Mouse (Mus musculus) thymus, postnatal 4 days (tissue): ENCODE results near the gene Gfm2.

Experiments used
- DNase-seq: peaks from one replicate; pipeline ENCODE4 v3.0.0; 2021

Gfm2 gene

DNA sequence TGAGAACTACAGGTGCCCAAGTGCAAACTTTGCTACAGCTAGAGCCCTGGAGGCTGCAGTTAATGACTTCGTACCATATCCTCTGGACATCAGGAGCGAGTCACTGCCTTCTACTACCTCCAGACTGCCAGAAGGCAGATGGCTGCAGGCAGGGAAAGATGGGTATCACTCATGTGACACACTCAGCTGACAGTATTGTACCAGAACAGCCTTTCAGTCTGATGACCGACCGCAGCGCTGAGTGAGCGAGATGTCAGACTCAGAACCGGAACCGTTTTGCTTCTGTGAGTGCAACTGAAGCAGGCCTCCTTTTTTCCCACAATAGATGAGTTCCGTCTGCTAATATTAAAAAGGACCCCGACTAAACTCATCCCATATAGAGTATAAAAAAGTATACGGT is 54.9 kb downstream of the Gfm2 start:
- no peak for DNase-seq

DNA sequence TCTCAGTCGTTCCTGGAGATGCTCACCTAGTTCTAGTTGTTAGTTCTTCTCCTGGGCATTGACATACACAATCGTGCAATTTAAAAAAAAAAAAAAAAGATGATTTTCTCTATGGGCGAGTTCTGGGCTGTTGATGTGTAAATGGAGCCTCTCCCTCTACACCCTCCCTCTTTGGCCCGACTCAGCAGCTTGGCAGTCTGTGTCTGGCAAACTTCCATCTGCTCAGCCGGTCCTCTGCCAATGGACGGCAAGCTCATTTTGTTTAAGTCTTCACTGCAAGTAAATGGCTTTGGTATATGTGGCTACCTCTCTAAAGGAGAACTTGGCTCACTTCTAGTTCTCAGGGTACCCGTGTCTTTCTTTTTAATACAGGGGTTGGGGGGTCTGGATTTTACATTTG is 55.7 kb downstream of the Gfm2 start:
- DNase-seq: no peak

- DNase-seq: no peak
These were observed 58.6 kb downstream of the Gfm2 start for GRCm38 (mm10) chr13:97196186-97196924.

DNA sequence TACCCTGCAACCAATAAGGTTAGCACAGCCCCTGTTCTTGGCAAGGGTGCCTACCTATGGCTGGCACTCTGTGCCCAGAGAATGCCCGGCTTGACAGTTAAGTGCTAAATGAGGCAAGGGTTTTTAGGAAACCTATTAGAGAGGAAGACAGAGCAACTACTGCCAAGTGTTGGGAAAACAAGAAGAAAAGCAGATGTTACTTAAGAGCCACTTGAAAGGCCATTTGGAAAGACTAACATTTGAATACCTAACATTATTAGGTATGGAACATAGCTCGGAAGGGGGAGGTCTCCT is 59.1 kb downstream of the Gfm2 start:
- no peak for DNase-seq

- DNase-seq: peak; percentile 91
These were observed 60.3 kb downstream of the Gfm2 start, which contains the start of gene Hexb for GRCm38 (mm10) chr13:97197932-97198562. Hexb (minus strand) TSS chr13:97198357.

- DNase-seq: no peak
These were observed 61.4 kb downstream of the Gfm2 start for GRCm38 (mm10) chr13:97199123-97199522.

- no peak for DNase-seq
These were observed 63.3 kb downstream of the Gfm2 start for GRCm38 (mm10) chr13:97201076-97201475.

DNA sequence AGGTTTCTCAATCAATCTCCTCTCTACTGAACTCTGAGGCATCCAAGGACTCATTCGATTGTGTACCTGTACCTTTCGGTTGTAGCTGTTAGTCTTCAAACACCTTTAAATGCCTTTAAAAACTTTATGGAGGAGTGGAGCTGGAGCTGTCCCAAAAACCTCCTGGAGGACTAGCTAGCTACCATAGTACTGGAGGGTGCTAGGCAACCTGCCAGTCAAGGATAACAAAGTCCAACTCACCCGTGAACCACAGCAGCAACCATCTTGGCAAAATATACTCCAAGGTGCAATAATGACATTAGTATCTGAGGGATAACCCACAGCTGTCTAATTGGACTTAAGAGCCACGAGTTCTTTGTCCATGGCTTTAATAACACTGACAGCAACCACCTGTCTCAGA is 64.2 kb downstream of the Gfm2 start:
- no peak for DNase-seq

GRCm38 (mm10) chr13:97205052-97205701 is 67.4 kb downstream of the Gfm2 start:
- peak; percentile 91 for DNase-seq

- no peak for DNase-seq
These were observed 68.3 kb downstream of the Gfm2 start for GRCm38 (mm10) chr13:97206046-97206445.

DNA sequence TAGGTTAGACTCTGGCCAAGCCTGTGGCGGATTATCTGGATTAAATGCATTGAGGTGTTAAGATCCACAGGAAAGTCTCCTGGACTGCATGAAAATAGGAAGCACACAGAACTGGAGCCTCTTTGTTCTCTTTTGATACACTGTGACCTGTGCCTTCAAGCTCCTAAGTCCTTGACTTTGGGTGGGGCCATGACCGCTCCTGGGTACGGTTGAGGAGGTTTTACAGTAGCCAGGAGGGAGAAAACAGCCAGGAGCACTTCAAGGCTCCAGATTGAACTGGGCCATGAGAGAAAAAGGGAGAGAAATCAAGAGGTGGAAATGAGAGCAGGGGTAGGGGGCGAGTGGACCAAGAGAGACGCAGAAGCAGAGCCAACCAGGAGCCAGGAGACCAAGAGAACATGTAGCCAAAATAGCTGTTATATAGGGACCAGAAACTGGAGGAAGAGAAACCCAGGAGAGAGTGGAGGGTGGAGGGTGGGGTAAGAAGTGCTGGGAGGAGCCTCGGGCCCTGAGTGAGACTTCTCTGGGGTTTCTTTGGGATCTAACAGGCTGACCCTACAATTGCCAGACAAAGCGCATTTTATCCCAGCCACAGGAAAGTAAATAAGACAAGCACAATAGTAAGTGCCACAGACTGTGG is 69.9 kb downstream of the Gfm2 start:
- no peak for DNase-seq

GRCm38 (mm10) chr13:97208112-97208478 is 70.4 kb downstream of the Gfm2 start:
- peak; percentile 80 for DNase-seq

DNA sequence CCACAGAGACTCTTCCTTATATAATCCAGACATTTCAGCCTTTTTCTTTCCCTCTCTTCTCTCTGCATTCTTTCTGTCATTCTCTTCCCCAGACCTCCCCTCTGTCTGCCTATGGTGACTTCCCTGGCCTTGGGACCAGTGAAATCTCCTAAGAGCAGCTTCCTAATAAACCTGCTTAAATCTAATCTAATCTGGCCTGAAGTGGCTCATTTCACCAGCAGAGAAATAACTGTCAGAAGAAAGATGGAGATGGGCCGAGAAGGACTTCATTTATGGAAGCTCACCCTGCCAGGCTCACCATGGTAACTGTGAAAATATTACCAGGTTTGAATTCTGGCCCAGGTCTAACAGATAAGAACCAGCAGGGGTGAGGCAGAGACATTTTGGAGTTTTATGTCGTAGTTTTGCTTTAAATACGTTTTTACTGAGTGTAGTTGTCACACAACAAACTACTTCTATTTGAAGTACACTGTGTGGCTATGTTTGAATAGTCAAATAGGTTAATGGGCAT is 70.8 kb downstream of the Gfm2 start:
- no peak for DNase-seq

- no peak for DNase-seq
These were observed 77.0 kb downstream of the Gfm2 start for GRCm38 (mm10) chr13:97214583-97215268.

DNA sequence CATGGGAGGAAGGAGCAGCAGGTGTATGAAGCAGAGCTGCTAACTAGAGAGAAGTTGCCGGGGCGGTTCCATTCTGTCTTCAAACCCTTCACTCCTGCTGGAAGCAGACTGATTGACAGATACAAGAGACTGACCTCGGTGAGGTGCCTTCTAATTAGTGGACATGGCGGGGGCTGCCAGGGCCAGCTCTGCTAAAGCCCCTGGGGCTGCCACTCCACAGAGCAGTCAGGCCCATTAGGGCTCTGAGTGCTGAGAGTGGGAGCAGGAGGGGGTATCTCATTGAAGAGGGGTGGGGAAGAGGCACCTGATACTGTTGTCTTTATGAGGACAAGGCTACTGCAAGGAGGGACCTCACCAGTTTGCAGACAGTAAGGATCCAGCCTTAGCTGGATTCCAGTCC is 77.8 kb downstream of the Gfm2 start:
- no peak for DNase-seq

GRCm38 (mm10) chr13:97216196-97216595 is 78.5 kb downstream of the Gfm2 start:
- DNase-seq: no peak

DNA sequence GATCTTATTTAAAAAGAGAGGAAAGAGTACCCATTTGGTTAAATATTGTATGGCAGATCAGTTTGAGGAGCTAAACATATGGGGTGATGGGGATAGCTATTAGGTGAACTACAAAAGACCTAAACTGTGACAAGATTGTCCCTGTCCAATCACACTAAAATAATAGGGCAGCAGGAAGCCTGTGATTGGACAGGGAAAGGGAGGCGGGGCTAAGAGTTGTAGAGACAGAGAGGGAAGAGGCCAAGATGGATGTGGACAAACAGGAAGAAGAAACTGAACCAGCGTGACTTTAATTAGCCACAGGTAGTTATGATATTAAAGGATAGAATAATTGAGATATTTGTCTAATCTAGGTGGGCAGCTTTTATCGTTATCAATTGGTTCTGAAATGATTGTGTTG is 82.3 kb downstream of the Gfm2 start:
- DNase-seq: no peak

DNA sequence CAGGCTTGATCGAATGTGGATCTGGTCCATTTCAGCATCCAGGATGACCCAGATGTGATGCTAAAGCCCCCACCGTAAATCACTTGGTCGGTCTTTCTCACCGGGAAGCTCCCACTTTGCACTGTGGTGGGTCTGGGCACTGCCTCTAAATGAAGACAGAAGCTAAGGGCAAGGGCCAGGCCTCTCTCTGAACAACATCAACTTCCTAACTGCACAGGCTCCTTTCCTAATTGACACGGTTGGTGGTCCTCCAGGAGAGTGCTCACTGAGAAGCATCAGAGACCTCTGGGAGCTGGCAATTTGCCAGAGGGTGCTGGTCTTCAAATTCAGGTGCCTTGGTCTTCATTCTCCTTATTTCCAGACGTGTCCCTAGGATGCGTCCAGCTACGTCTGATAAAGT is 86.1 kb downstream of the Gfm2 start:
- DNase-seq: no peak

DNA sequence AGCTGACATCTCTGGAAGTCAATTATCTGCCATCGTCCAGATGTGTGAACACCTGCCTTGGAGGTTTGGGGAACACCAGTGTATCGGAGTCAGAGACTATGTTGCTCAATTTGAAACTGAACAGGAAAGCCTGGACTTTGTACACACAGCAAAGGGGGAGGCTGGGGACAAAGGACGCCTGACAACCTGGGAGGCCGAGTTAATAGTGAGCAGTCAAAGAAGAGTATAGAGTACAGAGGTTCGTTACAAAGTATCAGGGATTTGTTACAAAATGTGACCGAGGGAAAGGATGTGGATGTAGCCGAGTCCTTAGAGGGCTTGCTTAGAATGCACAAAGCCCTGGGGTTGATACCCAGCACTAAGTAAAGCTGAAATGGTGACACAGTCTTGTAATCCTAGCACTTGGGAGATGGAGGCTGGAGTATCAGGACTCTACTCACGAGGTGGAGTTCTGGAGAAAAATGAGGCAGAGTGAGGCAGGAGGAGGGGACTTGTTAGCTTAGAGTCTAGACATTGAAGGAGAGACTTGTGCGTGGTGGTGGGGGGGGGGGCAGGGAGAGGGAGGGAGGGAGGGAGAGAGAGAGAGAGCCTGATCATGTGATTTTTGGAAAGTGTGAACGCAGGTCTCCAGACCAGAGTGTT is 86.7 kb downstream of the Gfm2 start:
- DNase-seq: no peak

- no peak for DNase-seq
These were observed 87.4 kb downstream of the Gfm2 start for GRCm38 (mm10) chr13:97225130-97225529.

DNA sequence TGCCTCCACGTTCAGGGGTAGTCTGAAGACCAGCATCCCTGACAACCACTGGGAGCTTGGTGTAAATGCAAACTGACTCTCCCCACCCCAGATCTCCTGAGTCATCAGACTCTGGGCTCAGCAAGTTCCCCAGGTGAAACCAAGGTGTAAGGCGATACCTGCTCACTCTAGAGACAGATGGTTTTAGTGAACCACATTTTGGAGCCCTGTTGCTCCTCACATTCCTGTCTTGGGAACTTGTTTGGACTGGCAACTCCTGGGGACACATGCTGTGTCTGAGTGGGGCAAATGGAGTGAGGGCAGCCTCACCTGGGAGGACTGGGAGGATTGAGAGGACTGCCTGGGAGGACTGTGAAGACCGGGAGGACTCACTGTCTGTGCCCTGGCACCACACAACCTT is 90.1 kb downstream of the Gfm2 start:
- DNase-seq: no peak

- no peak for DNase-seq
These were observed 92.4 kb downstream of the Gfm2 start for GRCm38 (mm10) chr13:97230101-97230500.
